Mouse (Mus musculus) kidney, postnatal 10 days (tissue): ENCODE measurements around the gene Fbxw9.

Experiments used
- DNase-seq: peaks from one replicate; pipeline ENCODE4 v3.0.0; 2021; ENCODE audit warnings: mixed read lengths

Fbxw9 gene

DNA sequence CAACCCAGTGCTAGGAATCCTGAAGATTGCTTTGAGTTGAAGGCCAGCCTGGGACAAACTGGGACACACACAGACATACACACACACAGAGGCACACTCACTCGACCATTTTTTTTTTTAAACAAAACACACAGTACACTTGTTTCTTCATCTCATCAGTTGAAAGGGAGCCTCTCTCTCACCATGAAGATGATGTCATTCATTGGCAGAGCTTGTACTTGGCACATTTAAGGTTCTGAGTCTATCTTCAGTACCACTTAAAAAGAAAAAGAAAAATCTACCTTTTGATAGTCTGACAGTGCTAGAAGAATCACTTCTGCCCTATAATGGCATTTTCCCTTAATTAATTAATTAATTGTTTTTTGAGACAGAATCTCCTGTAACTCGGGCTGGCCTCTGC is 28.9 kb downstream of the Fbxw9 start:
- no peak for DNase-seq

DNA sequence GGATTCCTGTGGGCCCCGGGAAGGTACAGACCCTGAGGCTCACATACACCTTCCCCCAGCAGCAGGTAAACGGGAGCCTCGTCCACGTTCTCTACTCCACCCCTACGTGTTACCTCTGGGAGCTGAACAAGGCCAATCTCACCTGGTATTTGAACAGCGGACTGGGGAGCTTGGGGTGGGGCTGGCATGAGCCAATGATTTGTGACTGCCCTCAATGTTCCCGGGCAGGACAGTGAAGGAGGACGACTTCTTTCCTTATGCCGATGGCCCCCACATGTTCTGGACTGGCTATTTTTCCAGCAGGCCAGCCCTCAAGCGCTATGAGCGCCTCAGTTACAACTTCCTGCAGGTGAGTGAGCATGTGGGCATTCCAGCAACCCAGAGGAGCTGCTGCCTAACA is 31.0 kb downstream of the Fbxw9 start:
- DNase-seq = no peak

DNA sequence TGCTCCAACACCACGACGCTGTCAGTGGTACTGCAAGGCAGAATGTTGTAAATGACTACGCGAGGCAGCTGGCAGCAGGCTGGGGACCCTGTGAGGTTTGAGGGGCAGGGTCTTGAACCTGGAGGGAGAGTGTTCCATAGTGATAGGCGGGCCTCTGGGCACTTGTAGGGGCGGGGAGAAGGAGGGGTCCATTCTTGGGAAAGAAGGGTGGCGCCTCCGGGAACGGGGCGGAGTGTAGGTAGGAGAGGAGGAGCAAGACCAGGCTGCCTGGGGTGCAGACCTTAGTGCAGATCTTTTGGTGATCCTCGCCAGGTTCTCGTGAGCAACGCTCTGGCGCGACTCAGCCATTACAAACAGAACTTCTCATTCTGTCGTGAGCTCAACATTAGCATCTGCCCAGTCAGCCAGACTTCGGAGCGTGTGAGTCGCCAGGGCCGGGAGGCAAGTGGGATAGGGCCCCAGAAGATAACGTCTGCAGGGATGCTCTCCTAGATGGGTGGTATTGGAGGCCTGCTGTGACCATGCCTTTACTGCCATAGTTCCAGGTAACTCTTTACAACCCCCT is 31.8 kb downstream of the Fbxw9 start:
- no peak for DNase-seq

DNA sequence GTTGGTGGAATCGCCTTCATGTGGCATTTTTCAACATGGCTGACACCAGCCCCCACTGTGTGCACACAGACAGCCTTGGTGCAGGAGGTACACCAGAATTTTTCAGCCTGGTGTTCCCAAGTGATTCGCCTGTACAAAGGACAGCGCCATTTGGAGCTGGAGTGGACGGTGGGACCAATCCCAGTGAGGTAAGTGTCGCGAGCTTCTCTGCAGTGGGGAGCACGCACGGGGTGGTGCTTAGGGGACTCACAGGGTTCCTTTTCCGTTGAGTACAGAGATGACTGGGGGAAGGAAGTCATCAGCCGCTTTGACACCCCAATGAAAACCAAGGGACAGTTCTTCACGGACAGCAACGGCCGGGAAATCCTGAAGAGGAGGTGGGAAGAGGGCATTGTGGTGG is 35.2 kb downstream of the Fbxw9 start:
- no peak for DNase-seq

DNA sequence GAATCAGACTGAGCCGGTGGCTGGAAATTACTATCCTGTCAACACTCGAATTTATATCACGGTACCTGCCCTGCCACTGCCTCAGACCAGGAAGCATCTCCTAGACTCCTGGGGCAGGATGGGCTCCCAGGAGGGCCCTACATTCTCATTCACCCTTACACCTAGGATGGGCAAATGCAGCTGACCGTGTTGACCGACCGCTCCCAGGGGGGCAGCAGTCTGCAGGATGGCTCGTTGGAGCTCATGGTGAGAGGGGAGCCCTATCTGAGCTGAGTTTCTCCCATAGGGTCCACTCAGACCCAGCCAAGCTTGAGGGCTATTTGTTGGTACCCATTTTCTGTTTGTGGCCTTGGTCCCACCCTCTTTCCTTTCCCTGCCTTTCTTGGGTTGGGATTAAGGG is 35.7 kb downstream of the Fbxw9 start:
- no peak for DNase-seq

DNA sequence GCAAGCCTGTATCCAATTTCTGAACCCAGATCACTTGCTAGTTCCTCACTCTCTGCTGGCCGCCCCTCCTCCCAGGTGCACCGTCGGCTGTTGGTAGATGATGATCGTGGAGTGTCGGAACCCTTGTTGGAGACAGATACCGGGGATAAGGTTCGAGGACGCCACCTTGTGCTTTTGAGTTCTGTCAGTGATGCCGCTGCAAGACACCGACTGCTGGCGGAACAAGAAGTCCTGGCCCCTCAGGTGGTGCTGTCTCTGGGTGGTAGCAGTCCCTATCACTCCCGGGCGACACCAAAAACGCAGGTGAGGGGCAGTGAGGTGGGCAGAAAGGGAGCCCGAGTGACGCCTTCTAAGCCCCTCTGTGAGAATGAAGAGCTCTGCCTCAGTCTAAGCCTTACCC is 36.3 kb downstream of the Fbxw9 start:
- no peak for DNase-seq

DNA sequence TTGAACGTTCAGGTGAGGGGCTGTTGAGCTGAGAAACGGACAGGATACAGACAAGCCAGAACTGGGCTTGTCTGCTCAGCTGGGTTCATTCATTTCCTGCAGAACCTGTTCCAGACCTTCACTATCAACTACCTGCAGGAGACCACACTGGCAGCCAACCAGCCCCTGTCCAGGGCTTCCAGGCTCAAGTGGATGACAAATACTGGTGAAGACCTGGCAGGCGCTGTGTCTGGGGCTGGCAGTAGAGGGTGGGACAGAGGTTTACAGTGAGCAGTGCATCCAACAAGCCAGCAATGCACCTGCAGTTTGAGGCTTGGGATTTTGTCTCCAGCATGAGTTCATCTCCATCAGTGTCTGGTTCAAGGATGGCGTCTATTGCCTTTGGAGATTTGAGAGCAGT is 37.0 kb downstream of the Fbxw9 start:
- DNase-seq = no peak

DNA sequence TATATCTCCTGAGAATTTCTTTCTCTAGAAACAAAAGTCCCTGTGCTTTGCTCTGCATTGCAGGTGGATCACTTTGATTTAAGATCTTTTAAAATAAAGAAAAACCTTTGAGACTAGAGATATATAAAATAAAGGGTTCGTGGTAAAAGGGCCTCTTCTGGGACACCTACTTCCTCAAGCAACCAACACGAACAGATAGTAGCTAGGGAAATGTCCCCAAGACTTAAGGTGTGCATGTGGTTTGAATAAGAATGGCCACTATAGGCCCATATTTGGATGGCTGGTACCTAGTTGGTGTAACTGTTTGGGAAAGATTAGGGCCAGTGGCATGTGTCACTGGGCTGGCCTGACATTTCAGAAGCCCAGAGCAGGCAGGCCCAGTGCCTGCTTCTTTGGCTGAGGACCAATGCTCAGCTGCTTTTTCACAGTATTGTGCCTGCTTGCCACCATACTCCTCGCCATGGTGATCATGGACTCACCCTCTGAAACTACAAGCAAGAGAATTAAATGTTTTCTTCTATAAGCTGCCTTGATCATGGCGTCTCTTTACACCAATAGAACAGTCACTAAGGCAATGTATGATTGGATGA is 40.3 kb downstream of the Fbxw9 start:
- DNase-seq = no peak

DNA sequence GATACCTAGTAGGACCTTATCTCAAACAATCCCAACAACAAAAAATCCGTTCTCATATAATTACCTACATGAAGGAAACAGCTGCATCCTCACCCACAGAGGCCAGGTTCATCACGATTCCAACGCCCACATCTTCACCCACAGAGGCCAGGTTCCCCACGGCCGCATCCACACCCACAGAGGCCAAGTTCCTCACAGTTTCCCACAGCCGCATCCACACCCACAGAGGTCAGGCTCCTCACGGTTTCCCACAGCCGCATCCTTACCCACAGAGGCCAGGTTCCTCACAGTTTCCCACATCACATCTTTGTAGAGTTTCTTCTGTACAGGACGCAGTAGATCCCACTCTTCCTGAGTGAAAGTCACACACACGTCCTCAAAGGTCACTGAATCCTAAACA is 53.4 kb downstream of the Fbxw9 start:
- DNase-seq = no peak

DNA sequence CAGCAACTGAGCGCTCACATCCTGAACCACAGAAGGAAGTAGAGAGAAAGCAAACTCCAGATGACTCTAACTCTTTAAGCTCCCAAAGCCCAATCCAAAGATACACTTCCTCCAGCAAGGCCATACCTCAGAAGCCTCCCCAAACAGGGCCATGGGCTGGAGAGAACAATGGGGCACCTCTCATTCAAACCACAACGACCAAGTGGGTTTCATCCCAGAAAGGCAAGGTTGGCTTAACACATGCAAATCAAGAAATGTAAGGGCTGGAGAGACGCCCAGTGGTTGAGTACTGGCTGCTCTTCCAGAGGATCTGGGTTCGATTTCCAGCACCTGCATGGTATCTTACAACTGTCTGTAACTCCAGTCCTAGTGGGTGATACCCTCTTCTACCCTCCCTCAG is 55.6 kb downstream of the Fbxw9 start:
- DNase-seq = no peak
